Mouse (Mus musculus) myocyte (in vitro differentiated cells): ENCODE results near the gene Sema7a. TPM values are rescaled to one million over a fixed set of nuclear protein-coding genes. Genes with fewer than 3 reads are reported as not detected.

ENCODE experiments used
- H3K27me3 ChIP-seq: one replicate; pipeline ENCODE4 v1.6.1; 2011; ENCODE audit not compliant: control insufficient read depth, insufficient read depth, insufficient read length
- H3K36me3 ChIP-seq: one replicate; pipeline ENCODE4 v1.6.1; 2011; ENCODE audit not compliant: control insufficient read depth, insufficient read depth
- H3K4me2 ChIP-seq: one replicate; pipeline ENCODE4 v1.6.1; 2011; ENCODE audit warnings: low read depth, control low read depth
- H3K4me3 ChIP-seq: one replicate; pipeline ENCODE4 v1.5.1; 2011; ENCODE audit warnings: mild to moderate bottlenecking, control low read depth, moderate library complexity
- H3K79me2 ChIP-seq: one replicate; pipeline ENCODE4 v1.6.1; 2011; ENCODE audit not compliant: control insufficient read depth, insufficient read depth
- H3ac ChIP-seq: one replicate; pipeline ENCODE4 v1.6.1; 2011; ENCODE audit not compliant: control insufficient read depth, insufficient read length
- CEBPB ChIP-seq: IDR thresholded peaks from 2 replicates; pipeline ENCODE4 v1.6.1; 2011; ENCODE audit warnings: mild to moderate bottlenecking, moderate library complexity; ENCODE audit not compliant: poor library complexity, insufficient read depth, severe bottlenecking
- E2F4 ChIP-seq: IDR thresholded peaks from one replicate; pipeline ENCODE4 v1.6.1; 2011; ENCODE audit warnings: mild to moderate bottlenecking, control low read depth, moderate library complexity; ENCODE audit not compliant: insufficient read depth
- MAX ChIP-seq: IDR thresholded peaks from one replicate; pipeline ENCODE4 v1.6.1; 2011; ENCODE audit warnings: low read depth, mild to moderate bottlenecking, control low read depth
- MYOD1 ChIP-seq, 3 experiments: IDR thresholded peaks; one replicate each; pipeline ENCODE4 v1.6.1; 2011; ENCODE audit warnings: control low read depth in 2 of 3, low read depth in 2 of 3, mild to moderate bottlenecking in 2 of 3, moderate library complexity in 1 of 3; ENCODE audit not compliant: insufficient read length in 2 of 3, control insufficient read depth in 1 of 3
- MYOG ChIP-seq, 3 experiments: IDR thresholded peaks; one replicate each; pipeline ENCODE4 v1.6.1; 2011; ENCODE audit warnings: control low read depth in 2 of 3, low read depth in 2 of 3, mild to moderate bottlenecking in 2 of 3; ENCODE audit not compliant: insufficient read length in 2 of 3, control insufficient read depth in 1 of 3, insufficient read depth in 1 of 3
- POLR2A ChIP-seq: IDR thresholded peaks from one replicate; pipeline ENCODE4 v1.6.1; 2011; ENCODE audit warnings: low read depth, mild to moderate bottlenecking, control low read depth, moderate library complexity; ENCODE audit not compliant: insufficient read length
- POLR2AphosphoS2 ChIP-seq: IDR thresholded peaks from one replicate; pipeline ENCODE4 v1.6.1; 2011; ENCODE audit warnings: low read depth, control low read depth; ENCODE audit not compliant: insufficient read length
- REST ChIP-seq: IDR thresholded peaks from one replicate; pipeline ENCODE4 v1.6.1; 2011; ENCODE audit warnings: mild to moderate bottlenecking, control low read depth, moderate library complexity; ENCODE audit not compliant: insufficient read depth, insufficient read length
- SRF ChIP-seq: IDR thresholded peaks from one replicate; pipeline ENCODE4 v1.6.1; 2011; ENCODE audit warnings: low read depth; ENCODE audit not compliant: control insufficient read depth, insufficient read length
- TCF12 ChIP-seq: IDR thresholded peaks from one replicate; pipeline ENCODE4 v1.6.1; 2011; ENCODE audit warnings: mild to moderate bottlenecking, control low read depth; ENCODE audit not compliant: poor library complexity, insufficient read depth, severe bottlenecking
- TCF3 ChIP-seq: IDR thresholded peaks from one replicate; pipeline ENCODE4 v1.6.1; 2011; ENCODE audit warnings: low read depth, control low read depth; ENCODE audit not compliant: insufficient read length
- USF1 ChIP-seq: IDR thresholded peaks from one replicate; pipeline ENCODE4 v1.6.1; 2011; ENCODE audit warnings: low read depth, mild to moderate bottlenecking, control low read depth, moderate library complexity
- polyA plus RNA-seq: library from polyadenylated mRNA; unstranded; fragments of >200 nt; fragmentation: generic; extraction: Trizol; gene quantifications from one replicate; pipeline ENCODE4 v1.2.1, GENCODE M21; 2012; ENCODE audit warnings: missing spikeins

Gene Sema7a
- polyA plus RNA-seq, 1 experiment: 27.4 TPM

GRCm38 (mm10) chr9:57942039-57942438 is 2.1 kb downstream of the Sema7a start:
- TF ChIP-seq USF1 (no peak), E2F4 (no peak), POLR2AphosphoS2 (no peak), MYOG (IDR thresholded peaks at IDR 0.05; ENCODE audit: control insufficient read depth in 1 of 3, insufficient read depth in 1 of 3, insufficient read length in 2 of 3, low read depth in 2 of 3) (peak; percentile 7 to 96 (median 94)), POLR2A (no peak), SRF (no peak), CEBPB (no peak), MAX (no peak), REST (no peak), TCF12 (peak; percentile 61), TCF3 (peak; percentile 88), MYOD1 (IDR thresholded peaks at IDR 0.05; ENCODE audit: control insufficient read depth in 1 of 3, insufficient read length in 2 of 3, low read depth in 2 of 3) (peak in 2 of 3 experiments; percentile 88 to 94)
- peak overlapping the region; percentile 49 for H3K4me2 ChIP-seq
- peak overlapping the region; percentile 43 for H3K4me3 ChIP-seq
- peaks cover 64% of the 10 kb centered on the region for H3K79me2 ChIP-seq
- H3K36me3 ChIP-seq: no peaks in the 10 kb centered on the region
- H3K27me3 ChIP-seq: no peaks in the 10 kb centered on the region
- peak overlapping the region; percentile 86 for H3ac ChIP-seq

- no peak overlapping the region for H3ac ChIP-seq
- TF ChIP-seq MAX (no peak), POLR2A (no peak), TCF3 (no peak), POLR2AphosphoS2 (no peak), TCF12 (no peak), REST (no peak)
- H3K79me2 ChIP-seq: peaks cover 73% of the 10 kb centered on the region
- no peaks in the 10 kb centered on the region for H3K27me3 ChIP-seq
- H3K4me3 ChIP-seq: peak overlapping the region; percentile 43
- no peaks in the 10 kb centered on the region for H3K36me3 ChIP-seq
- H3K4me2 ChIP-seq: peak overlapping the region; percentile 49
Measured at GRCm38 (mm10) chr9:57943067-57943466, 3.2 kb downstream of the Sema7a start.

GRCm38 (mm10) chr9:57944572-57944971 is 4.7 kb downstream of the Sema7a start:
- Histone ChIP-seq H3K79me2 (peaks cover 86% of the 10 kb centered on the region), H3K36me3 (no peaks in the 10 kb centered on the region), H3ac (no peak overlapping the region), H3K4me3 (no peak overlapping the region), H3K4me2 (peak overlapping the region; percentile 39), H3K27me3 (no peaks in the 10 kb centered on the region)
- TF ChIP-seq CEBPB (no peak), MYOG (IDR thresholded peaks at IDR 0.05; ENCODE audit: control insufficient read depth in 1 of 3, insufficient read depth in 1 of 3, insufficient read length in 2 of 3, low read depth in 2 of 3) (no peak), TCF12 (no peak), E2F4 (no peak), MYOD1 (IDR thresholded peaks at IDR 0.05; ENCODE audit: control insufficient read depth in 1 of 3, insufficient read length in 2 of 3, low read depth in 2 of 3) (no peak), REST (no peak), USF1 (no peak)

- TF ChIP-seq CEBPB (no peak), MAX (no peak), SRF (no peak), E2F4 (no peak), TCF12 (no peak), USF1 (no peak), MYOD1 (IDR thresholded peaks at IDR 0.05; ENCODE audit: control insufficient read depth in 1 of 3, insufficient read length in 2 of 3, low read depth in 2 of 3) (no peak), POLR2AphosphoS2 (no peak), REST (no peak), MYOG (IDR thresholded peaks at IDR 0.05; ENCODE audit: control insufficient read depth in 1 of 3, insufficient read depth in 1 of 3, insufficient read length in 2 of 3, low read depth in 2 of 3) (no peak), POLR2A (no peak), TCF3 (no peak)
- Histone ChIP-seq H3K27me3 (no peaks in the 10 kb centered on the region), H3K36me3 (no peaks in the 10 kb centered on the region), H3K4me2 (no peak overlapping the region), H3K4me3 (no peak overlapping the region), H3ac (no peak overlapping the region), H3K79me2 (peaks cover 97% of the 10 kb centered on the region)
Measured at GRCm38 (mm10) chr9:57945771-57946616, 6.1 kb downstream of the Sema7a start.
